Mouse (Mus musculus): Measurements from ENCODE around the gene Rab5c. TPM values are rescaled to one million over a fixed set of nuclear protein-coding genes. Genes with fewer than 3 reads are reported as not detected.
A peak's percentile ranks its signal among the peaks of the same experiment; 100 is the strongest.

Gene Rab5c
- polyA plus RNA-seq, 1 experiment from 2014 or later = 63.3 TPM

DNA sequence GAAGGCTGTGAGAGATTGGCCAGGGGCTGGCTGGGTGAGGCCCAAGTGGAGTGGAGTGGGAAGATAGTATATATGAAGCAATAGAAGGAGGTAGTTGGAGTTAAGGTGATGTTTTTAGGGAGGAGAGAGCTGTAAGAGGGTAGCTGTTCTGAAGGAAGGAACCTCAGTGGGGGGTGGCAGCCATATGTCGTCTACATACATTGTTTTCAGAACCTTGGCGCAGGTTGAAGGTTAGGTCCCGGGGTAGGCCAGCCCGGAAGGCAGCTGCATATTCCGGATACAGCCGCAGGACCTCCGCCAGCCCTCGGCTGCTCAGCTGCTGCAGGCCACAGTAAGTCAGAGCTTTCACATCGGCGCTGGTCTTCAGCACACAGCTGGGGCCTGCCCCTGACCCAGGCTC, 8.5 kb upstream of the Rab5c start:
- Histone ChIP-seq H3K9ac (ENCODE audit: low read length) (no peak overlapping the region), H3K27ac (ENCODE audit: low read depth, low read length) (no peak overlapping the region), H3K4me3 (ENCODE audit: low read depth, low read length) (no peak overlapping the region), H3K36me3 (ENCODE audit: control insufficient read depth, insufficient read depth, low read length) (no peaks in the 10 kb centered on the region), H3K27me3 (ENCODE audit: control insufficient read depth, insufficient read depth, low read length) (no peaks in the 10 kb centered on the region), H3K4me2 (ENCODE audit: low read depth) (no peak overlapping the region), H3K4me1 (ENCODE audit: control insufficient read depth, insufficient read depth, low read length) (no peaks in the 10 kb centered on the region), H3K9me3 (ENCODE audit: control insufficient read depth, low read length) (no peaks in the 10 kb centered on the region)
- DNase-seq (ENCODE audit: low spot score) = no peak
- ATAC-seq (ENCODE audit: insufficient read depth, low FRiP score, low TSS enrichment) = no peak
- WGBS = 77% methylated on average over 10 of the region's 10 CpGs

DNA sequence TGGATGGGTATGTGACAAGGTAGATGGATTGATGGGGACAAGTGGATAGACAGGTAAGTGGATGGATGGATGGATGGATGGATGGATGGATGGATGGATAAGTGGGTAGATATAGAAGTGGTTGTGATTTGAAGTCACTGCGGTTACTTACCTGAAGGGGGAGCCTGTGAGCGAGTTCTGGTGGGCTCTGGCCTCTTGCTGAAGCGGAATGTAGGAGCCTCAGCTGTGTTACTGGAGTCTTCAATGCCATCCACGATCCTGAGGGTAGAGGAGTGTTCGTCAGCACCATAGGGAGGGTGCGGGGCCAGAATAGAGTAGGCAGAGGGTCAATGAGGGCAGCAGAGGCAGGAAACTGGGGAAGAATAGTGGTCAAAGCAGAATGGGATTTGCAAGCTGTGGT, 7.1 kb upstream of the Rab5c start:
- no peaks in the 10 kb centered on the region for H3K9me3 ChIP-seq (ENCODE audit: control insufficient read depth, low read length)
- no peak overlapping the region for H3K4me3 ChIP-seq (ENCODE audit: low read depth, low read length)
- WGBS = 16% methylated on average over 6 of the region's 6 CpGs
- no peaks in the 10 kb centered on the region for H3K36me3 ChIP-seq (ENCODE audit: control insufficient read depth, insufficient read depth, low read length)
- H3K27me3 ChIP-seq (ENCODE audit: control insufficient read depth, insufficient read depth, low read length) = no peaks in the 10 kb centered on the region
- H3K9ac ChIP-seq (ENCODE audit: low read length) = no peak overlapping the region
- no peak overlapping the region for H3K4me2 ChIP-seq (ENCODE audit: low read depth)
- DNase-seq (ENCODE audit: low spot score) (peak; percentile 42), ATAC-seq (ENCODE audit: insufficient read depth, low FRiP score, low TSS enrichment) (no peak)
- H3K4me1 ChIP-seq (ENCODE audit: control insufficient read depth, insufficient read depth, low read length) = no peaks in the 10 kb centered on the region
- no peak overlapping the region for H3K27ac ChIP-seq (ENCODE audit: low read depth, low read length)

DNA sequence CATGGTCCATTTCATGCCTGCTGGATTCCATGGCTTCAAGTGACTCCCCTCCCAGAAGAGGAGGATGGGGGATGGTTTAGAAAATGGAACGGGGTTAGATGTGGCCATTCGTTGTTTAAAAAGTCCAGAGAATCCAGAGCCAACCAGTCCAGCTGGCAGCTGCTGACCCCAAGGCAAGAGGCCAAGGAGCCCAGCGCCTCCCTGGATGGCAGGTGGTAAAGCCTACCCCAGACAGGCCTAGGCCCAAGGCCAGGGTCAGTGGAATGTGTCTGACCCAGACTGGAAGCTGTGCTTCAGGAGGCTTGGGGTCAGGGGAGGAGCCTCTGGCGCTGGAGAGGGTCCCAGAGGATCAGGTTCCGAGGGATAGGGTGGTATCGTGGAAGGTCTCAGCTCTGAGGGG, 3.3 kb upstream of the Rab5c start:
- Histone ChIP-seq H3K9ac (ENCODE audit: low read length) (no peak overlapping the region), H3K4me3 (ENCODE audit: low read depth, low read length) (no peak overlapping the region), H3K36me3 (ENCODE audit: control insufficient read depth, insufficient read depth, low read length) (no peaks in the 10 kb centered on the region), H3K9me3 (ENCODE audit: control insufficient read depth, low read length) (no peaks in the 10 kb centered on the region), H3K4me2 (ENCODE audit: low read depth) (no peak overlapping the region), H3K27ac (ENCODE audit: low read depth, low read length) (no peak overlapping the region), H3K4me1 (ENCODE audit: control insufficient read depth, insufficient read depth, low read length) (peaks cover 10% of the 10 kb centered on the region), H3K27me3 (ENCODE audit: control insufficient read depth, insufficient read depth, low read length) (no peaks in the 10 kb centered on the region)
- ATAC-seq (ENCODE audit: insufficient read depth, low FRiP score, low TSS enrichment) (no peak), DNase-seq (ENCODE audit: low spot score) (no peak)
- WGBS = 79% methylated on average over 6 of the region's 6 CpGs

DNA sequence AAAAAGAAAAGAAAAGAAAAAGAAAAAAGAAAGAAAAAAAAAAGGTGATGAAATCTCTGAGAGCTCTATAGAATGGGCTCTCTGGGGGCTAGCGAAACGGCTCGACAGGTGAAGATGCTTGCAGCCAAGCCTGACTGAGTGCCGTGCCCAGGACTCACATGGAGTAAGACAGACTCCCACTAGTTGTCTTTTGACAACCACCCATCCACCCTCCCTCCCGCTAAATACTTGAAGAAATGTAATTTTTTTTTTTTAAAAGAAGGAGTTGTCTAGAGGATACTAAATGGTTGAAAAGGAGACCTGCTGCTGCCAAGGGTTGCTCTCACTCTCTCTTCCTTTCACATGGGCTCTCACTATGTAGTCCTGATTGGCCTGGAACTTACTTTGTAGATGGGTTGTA, 734 bp upstream of the Rab5c start:
- Histone ChIP-seq H3K27ac (ENCODE audit: low read depth, low read length) (no peak overlapping the region), H3K4me2 (ENCODE audit: low read depth) (peak overlapping the region; percentile 45), H3K36me3 (ENCODE audit: control insufficient read depth, insufficient read depth, low read length) (no peaks in the 10 kb centered on the region), H3K27me3 (ENCODE audit: control insufficient read depth, insufficient read depth, low read length) (no peaks in the 10 kb centered on the region), H3K9ac (ENCODE audit: low read length) (no peak overlapping the region), H3K9me3 (ENCODE audit: control insufficient read depth, low read length) (no peaks in the 10 kb centered on the region), H3K4me1 (ENCODE audit: control insufficient read depth, insufficient read depth, low read length) (peaks cover 11% of the 10 kb centered on the region), H3K4me3 (ENCODE audit: low read depth, low read length) (peak overlapping the region; percentile 96)
- no peak for DNase-seq (ENCODE audit: low spot score)
- WGBS = 21% methylated on average over 5 of the region's 5 CpGs
- ATAC-seq (ENCODE audit: insufficient read depth, low FRiP score, low TSS enrichment) = no peak; the same call in 1 of the 2 replicates

DNA sequence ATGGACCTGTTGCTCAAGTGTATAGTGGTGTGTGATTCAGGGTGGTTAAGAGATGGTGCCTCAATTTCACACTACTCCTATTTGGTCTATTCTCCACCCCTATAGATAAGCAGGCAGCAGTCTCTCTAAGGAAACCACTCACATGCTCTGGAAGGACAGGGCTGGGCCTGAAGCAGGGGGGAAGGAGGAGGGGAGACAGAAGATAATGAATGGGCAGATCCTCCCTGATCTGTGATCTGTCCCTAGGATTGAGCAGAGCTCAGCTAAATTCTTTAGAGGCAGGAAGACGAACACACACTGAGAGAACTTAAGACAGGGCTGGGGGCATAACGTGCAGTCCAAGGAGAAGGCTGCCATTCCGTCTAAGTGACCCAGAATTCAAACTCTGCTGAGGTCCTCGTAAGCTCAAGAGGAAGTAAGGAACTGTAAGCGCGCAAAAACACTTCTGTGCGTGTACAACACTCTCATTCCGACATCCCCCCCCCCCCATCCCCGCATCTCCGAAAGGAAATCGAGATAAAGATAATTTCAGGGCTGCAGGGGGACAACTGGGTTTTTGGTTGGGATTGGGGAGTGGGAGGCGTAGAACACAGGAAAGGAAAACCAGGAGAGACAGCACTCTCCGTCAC, 796 bp downstream of the Rab5c start:
- Histone ChIP-seq H3K4me1 (ENCODE audit: control insufficient read depth, insufficient read depth, low read length) (peaks cover 11% of the 10 kb centered on the region), H3K4me2 (ENCODE audit: low read depth) (peak overlapping the region; percentile 83), H3K27ac (ENCODE audit: low read depth, low read length) (no peak overlapping the region), H3K4me3 (ENCODE audit: low read depth, low read length) (peak overlapping the region; percentile 96), H3K27me3 (ENCODE audit: control insufficient read depth, insufficient read depth, low read length) (no peaks in the 10 kb centered on the region), H3K9me3 (ENCODE audit: control insufficient read depth, low read length) (no peaks in the 10 kb centered on the region), H3K36me3 (ENCODE audit: control insufficient read depth, insufficient read depth, low read length) (no peaks in the 10 kb centered on the region), H3K9ac (ENCODE audit: low read length) (peak overlapping the region; percentile 91)
- no peak for ATAC-seq (ENCODE audit: insufficient read depth, low FRiP score, low TSS enrichment)
- no peak for DNase-seq (ENCODE audit: low spot score)
- 6% methylated on average over 13 of the region's 13 CpGs for WGBS

DNA sequence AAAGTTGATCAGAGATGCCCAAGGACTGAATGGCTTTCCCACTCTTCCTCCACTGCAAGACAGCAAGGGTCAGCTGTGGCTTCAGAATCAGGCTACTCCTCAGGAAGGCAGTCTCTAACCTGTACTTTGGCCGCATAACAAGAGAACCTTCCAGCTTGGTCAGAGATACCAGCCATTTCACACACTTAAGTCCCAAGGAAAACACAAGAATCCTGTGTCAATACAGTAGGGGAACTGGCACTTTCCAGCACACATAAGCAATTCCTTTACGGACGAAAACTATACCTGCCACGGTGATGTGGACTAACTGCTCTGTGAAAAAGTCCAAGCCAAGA, 1.3 kb downstream of the Rab5c start:
- ATAC-seq (ENCODE audit: insufficient read depth, low FRiP score, low TSS enrichment) (no peak), DNase-seq (ENCODE audit: low spot score) (no peak)
- Histone ChIP-seq H3K9ac (ENCODE audit: low read length) (no peak overlapping the region; the same call in 1 of the 2 replicates), H3K4me3 (ENCODE audit: low read depth, low read length) (peak overlapping the region; percentile 96; the same call in 1 of the 2 replicates), H3K27ac (ENCODE audit: low read depth, low read length) (no peak overlapping the region), H3K4me1 (ENCODE audit: control insufficient read depth, insufficient read depth, low read length) (peaks cover 11% of the 10 kb centered on the region), H3K27me3 (ENCODE audit: control insufficient read depth, insufficient read depth, low read length) (no peaks in the 10 kb centered on the region), H3K4me2 (ENCODE audit: low read depth) (peak overlapping the region; percentile 83), H3K9me3 (ENCODE audit: control insufficient read depth, low read length) (no peaks in the 10 kb centered on the region), H3K36me3 (ENCODE audit: control insufficient read depth, insufficient read depth, low read length) (no peaks in the 10 kb centered on the region)
- 85% methylated on average over 4 of the region's 4 CpGs for WGBS

DNA sequence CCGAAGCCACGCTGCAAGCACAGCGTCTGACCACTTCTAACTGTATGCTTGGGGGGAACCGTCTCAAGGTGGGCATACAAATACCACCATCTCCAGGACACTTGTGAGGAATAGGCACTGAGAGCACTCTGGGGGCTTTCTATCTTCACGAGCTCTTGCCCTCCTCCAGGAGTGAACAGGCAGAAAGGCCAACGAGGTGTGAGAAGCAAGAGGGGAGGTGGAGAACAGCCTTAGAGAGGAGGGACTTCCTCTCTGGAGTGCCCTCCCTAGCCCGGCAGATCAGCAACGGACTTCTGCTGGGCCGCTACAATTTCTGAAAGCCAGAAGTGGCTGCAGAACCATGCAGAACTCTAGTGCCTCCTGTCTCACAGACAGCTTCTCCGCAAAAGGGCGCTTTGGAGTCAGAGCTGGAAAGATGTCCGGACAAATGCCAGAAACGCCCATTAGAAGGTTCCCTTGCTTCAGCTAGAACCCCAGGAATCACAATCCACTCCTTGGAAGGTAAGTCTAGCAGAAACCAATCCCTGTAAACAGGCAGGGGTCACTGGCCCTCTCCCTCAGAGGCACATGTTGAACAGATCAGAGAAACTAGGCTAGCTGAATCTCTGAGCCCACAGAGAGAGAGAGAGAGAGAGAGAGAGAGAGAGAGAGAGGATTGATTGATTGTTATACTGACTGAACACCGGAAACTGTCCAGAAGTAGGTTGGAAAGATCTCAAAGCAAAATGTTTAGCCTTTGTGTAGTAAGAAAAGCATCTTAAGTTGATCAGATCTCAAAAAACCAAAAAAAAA, 1.9 kb downstream of the Rab5c start:
- Histone ChIP-seq H3K4me1 (ENCODE audit: control insufficient read depth, insufficient read depth, low read length) (peaks cover 11% of the 10 kb centered on the region), H3K27ac (ENCODE audit: low read depth, low read length) (no peak overlapping the region), H3K9ac (ENCODE audit: low read length) (no peak overlapping the region), H3K27me3 (ENCODE audit: control insufficient read depth, insufficient read depth, low read length) (no peaks in the 10 kb centered on the region), H3K36me3 (ENCODE audit: control insufficient read depth, insufficient read depth, low read length) (no peaks in the 10 kb centered on the region), H3K9me3 (ENCODE audit: control insufficient read depth, low read length) (no peaks in the 10 kb centered on the region), H3K4me3 (ENCODE audit: low read depth, low read length) (no peak overlapping the region), H3K4me2 (ENCODE audit: low read depth) (peak overlapping the region; percentile 17; the same call in 1 of the 2 replicates)
- ATAC-seq (ENCODE audit: insufficient read depth, low FRiP score, low TSS enrichment) = no peak
- 78% methylated on average over 14 of the region's 14 CpGs for WGBS
- DNase-seq (ENCODE audit: low spot score) = no peak

DNA sequence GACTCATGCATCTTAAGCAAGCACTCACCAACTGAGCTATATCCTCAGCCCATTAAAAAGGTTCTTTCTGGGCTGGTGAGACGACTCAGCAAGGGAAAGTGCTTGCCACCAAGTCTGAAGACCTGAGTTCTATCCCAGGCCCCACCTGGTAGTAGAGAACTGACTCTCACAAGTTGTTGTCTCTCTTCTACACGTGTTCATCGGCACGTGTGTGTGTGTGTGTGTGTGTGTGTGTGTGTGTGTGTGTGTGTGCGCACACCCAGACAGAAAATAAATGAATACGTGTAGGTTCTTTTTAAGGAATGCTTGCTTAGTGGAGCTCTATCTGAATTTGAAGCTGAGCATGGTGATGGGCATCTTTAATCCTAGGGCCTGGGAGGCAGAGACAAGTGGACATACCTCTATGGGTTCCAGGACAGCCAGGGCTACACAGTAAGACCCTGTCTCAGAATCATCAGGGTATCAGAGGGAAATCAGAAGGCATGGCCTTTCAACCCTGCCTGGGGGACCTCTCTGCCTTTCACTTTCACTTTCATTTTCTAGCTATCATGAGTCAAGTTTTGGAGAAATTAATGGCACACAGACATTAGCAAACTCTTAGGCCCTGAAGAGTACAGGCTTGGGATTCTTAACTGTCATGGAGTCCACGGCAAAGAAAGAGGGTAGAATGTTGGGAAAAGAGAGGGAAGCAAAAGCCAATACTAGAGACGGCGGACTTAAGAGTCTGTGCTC, 2.7 kb downstream of the Rab5c start:
- H3K4me3 ChIP-seq (ENCODE audit: low read depth, low read length) = no peak overlapping the region
- H3K9ac ChIP-seq (ENCODE audit: low read length) = no peak overlapping the region
- ATAC-seq (ENCODE audit: insufficient read depth, low FRiP score, low TSS enrichment) = no peak
- no peak for DNase-seq (ENCODE audit: low spot score)
- no peak overlapping the region for H3K4me2 ChIP-seq (ENCODE audit: low read depth)
- H3K27ac ChIP-seq (ENCODE audit: low read depth, low read length) = no peak overlapping the region
- no peaks in the 10 kb centered on the region for H3K9me3 ChIP-seq (ENCODE audit: control insufficient read depth, low read length)
- no peaks in the 10 kb centered on the region for H3K27me3 ChIP-seq (ENCODE audit: control insufficient read depth, insufficient read depth, low read length)
- 91% methylated on average over 9 of the region's 9 CpGs for WGBS
- H3K4me1 ChIP-seq (ENCODE audit: control insufficient read depth, insufficient read depth, low read length) = peaks cover 11% of the 10 kb centered on the region
- H3K36me3 ChIP-seq (ENCODE audit: control insufficient read depth, insufficient read depth, low read length) = no peaks in the 10 kb centered on the region
